Mouse (Mus musculus) frontal cortex, postnatal 10 days (tissue): ENCODE measurements around the gene Itfg1.

Experiments used
- DNase-seq, 2 experiments: peaks; one replicate each; pipeline ENCODE4 v3.0.0; 2022; ENCODE audit warnings: low spot score in 2 of 2, mixed read lengths in 1 of 2

Gene Itfg1

DNA sequence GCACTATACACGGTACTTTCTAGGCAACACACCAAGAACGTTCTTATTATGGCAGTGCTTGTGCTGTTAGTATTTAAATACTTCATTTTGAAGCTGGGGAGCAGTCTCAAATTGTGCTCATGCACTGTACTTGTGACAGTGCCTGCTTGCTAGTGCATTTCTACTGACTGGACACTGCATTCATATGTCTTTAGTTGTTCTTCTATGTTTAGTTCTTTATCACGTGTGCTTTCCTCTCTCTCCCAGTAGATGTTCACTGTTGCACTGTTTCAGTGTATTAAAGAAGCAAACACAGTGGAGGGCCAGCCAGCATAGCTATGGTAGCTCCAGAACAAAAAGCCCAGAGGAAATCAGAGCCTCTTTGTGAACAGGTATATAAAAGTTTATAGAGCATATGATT is 110.2 kb downstream of the Itfg1 start:
- DNase-seq, result no peak

DNA sequence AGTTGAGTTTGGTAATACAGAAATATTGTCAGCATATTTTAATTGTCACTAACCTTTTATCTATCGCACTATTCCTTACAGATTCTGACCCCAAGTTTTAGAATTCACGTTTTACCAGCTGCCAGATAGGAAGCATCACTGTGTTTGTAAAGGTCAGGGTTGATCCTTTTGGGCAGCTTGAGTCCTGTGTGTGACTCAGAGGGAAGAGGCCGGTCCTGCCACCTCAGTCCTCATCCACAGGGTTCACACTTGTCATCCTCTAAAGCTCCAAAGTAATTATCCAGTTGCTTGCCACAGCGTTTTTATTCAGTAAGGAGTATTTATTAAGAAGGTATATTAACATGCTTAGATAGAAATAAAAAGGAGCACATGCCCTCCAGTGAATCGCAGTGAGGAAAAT is 123.5 kb downstream of the Itfg1 start:
- DNase-seq, result no peak

GRCm38 (mm10) chr8:85716696-85717095 is 124.0 kb downstream of the Itfg1 start:
- no peak for DNase-seq

DNA sequence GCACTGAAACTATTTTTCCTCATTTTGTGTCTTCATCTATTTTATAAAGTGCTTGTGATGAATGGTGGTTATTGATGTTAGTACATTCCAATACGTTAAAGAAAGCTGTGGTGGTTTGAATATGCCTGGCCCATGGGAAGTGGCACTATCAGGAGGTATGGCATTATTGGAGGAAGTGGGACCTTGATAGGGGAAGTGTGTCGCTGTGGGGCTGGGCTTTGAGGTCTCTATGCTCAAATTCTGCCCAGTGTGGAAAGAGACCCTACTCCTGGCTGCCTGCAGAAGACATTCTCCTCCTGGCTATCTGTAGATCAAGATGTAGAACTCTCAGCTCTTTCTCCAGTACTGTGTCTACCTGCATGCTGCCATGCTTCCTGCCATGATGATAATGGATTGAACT is 133.7 kb downstream of the Itfg1 start:
- no peak for DNase-seq

GRCm38 (mm10) chr8:85700751-85701351 is 139.9 kb downstream of the Itfg1 start, which contains the start of gene Neto2:
Gene Neto2, minus strand, starts transcription at chr8:85700924.
- peak; percentile 58 to 78 for DNase-seq

- DNase-seq, result peak; percentile 8 to 70
Observed at GRCm38 (mm10) chr8:85700101-85700750, 140.5 kb downstream of the Itfg1 start.

GRCm38 (mm10) chr8:85699051-85699450 is 141.7 kb downstream of the Itfg1 start:
- peak; percentile 31 to 72 for DNase-seq
